Mouse (Mus musculus) C2C12 (cell line): ENCODE data around the gene Siah1a.

Experiments
- CEBPB ChIP-seq: IDR thresholded peaks from one replicate; pipeline ENCODE4 v1.6.1; 2011; ENCODE audit warnings: low read depth, mild to moderate bottlenecking, control low read depth, moderate library complexity
- CTCF ChIP-seq: IDR thresholded peaks from one replicate; pipeline ENCODE4 v1.5.1; 2011; ENCODE audit not compliant: control insufficient read depth, insufficient read depth, insufficient read length
- FOSL1 ChIP-seq: IDR thresholded peaks from one replicate; pipeline ENCODE4 v1.8.0; 2011; ENCODE audit warnings: mild to moderate bottlenecking, low read length; ENCODE audit not compliant: poor library complexity, insufficient read depth, severe bottlenecking
- MAX ChIP-seq: IDR thresholded peaks from one replicate; pipeline ENCODE4 v1.6.1; 2011; ENCODE audit warnings: mild to moderate bottlenecking, control low read depth
- MYOD1 ChIP-seq: IDR thresholded peaks from one replicate; pipeline ENCODE4 v1.6.1; 2011; ENCODE audit warnings: low read depth; ENCODE audit not compliant: control insufficient read depth, insufficient read length
- MYOG ChIP-seq: IDR thresholded peaks from one replicate; pipeline ENCODE4 v1.6.1; 2011; ENCODE audit not compliant: control insufficient read depth, insufficient read length; ENCODE audit errors: extremely low read depth
- USF1 ChIP-seq: IDR thresholded peaks from one replicate; pipeline ENCODE4 v1.6.1; 2011; ENCODE audit warnings: low read depth, mild to moderate bottlenecking, control low read depth, moderate library complexity

DNA sequence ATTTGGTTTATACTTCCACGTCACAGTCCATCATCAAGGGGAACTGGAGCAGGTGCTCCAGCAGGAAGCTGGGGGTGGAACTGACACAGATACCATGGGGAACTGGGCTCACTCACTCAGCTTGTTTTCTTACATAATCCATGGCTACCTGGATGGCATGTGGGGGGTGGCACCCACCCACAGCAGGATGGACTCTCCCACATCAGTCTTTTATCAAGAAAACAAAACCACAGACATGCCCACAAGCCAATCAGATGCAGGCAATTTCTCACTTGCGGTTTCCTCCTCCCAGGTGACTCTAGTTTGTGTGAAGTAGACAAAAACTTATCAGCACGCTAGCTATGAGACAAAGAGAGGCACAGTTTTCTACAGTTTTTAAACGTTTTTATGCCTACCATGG is 37.9 kb downstream of the Siah1a start:
- no peak for TF ChIP-seq CTCF
- no peak for TF ChIP-seq MYOD1
- TF ChIP-seq USF1: no peak
- TF ChIP-seq MAX: no peak
- no peak for TF ChIP-seq FOSL1
- no peak for TF ChIP-seq CEBPB
- TF ChIP-seq MYOG: no peak
